Comparison of ENCODE assay signal across 35 mouse cellular contexts in the genomic region with DNA sequence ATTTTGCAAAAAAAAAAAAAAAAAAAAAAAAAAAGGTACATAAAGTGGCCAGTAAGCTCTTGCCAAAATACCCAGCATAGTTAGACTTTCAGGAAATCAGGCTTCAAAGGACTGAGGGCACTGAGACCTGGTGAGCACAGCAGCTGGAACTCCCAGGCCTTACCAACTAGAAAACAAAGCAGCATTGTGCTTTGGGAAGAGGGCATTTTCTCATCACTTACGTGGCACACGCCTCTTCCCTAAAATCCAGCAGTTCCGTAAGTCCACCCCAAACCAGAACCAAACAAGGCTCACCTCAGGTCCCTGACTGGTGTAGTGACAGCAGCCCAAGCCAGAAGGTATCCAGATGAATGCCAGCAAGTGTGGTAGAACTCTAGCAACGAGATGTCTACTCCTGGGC.
"Had no signal": no experiment of that assay in that cellular context is flagged by ENCODE, and none has a peak within 500 bp of the region (broad histone marks: within the 10 kb centered on the region; RNA-seq: fewer than 3 reads in every experiment).

No protein-coding gene starts in this region.

- H3K9ac ChIP-seq: heart, embryonic 12.5 days; heart, embryonic 13.5 days; heart, embryonic 15.5 days; hindbrain, embryonic 12.5 days; hindbrain, embryonic 13.5 days; hindbrain, embryonic 14.5 days; hindbrain, embryonic 15.5 days; intestine, embryonic 15.5 days; kidney, embryonic 15.5 days had no signal

- H3K9me3 ChIP-seq: heart, embryonic 10.5 days; heart, embryonic 12.5 days; heart, embryonic 13.5 days; heart, embryonic 15.5 days; hindbrain, embryonic 10.5 days; hindbrain, embryonic 12.5 days; hindbrain, embryonic 13.5 days; hindbrain, embryonic 15.5 days; intestine, embryonic 15.5 days; kidney, embryonic 15.5 days had no signal

- DNase-seq: heart, postnatal 10 days; heart, postnatal 14 days; heart, postnatal 36 days; heart, postnatal 4 days; kidney, adult 11 months; kidney, adult 18-20 months; kidney, adult 2 months; kidney, adult 8-10 months; kidney, adult 9 months; kidney, postnatal 10 days; kidney, postnatal 14 days; kidney, postnatal 25 days; kidney, postnatal 36 days; kidney, postnatal 4 days; layer of hippocampus, adult 9-11 months; layer of hippocampus, postnatal 36 days had no signal

- H3K27ac ChIP-seq: heart, embryonic 13.5 days; heart, embryonic 15.5 days; hindbrain, embryonic 10.5 days; hindbrain, embryonic 12.5 days; hindbrain, embryonic 13.5 days; hindbrain, embryonic 14.5 days; hindbrain, embryonic 15.5 days; hindbrain, postnatal 0 days; intestine, embryonic 15.5 days; kidney, embryonic 15.5 days; kidney, postnatal 0 days; layer of hippocampus, adult 2 months had no signal

- H3K27me3 ChIP-seq: heart, embryonic 12.5 days; heart, embryonic 13.5 days; heart, embryonic 15.5 days; hindbrain, embryonic 12.5 days; hindbrain, embryonic 13.5 days; hindbrain, embryonic 15.5 days; intestine, embryonic 15.5 days; kidney, embryonic 15.5 days had no signal

- ATAC-seq: hindbrain, embryonic 16.5 days; hindbrain, postnatal 0 days; inflammation-experienced regulatory T-cells, adult 6 months; intestine, embryonic 15.5 days; intestine, embryonic 16.5 days; intestine, postnatal 0 days had no signal

- H3K4me3 ChIP-seq: heart, embryonic 10.5 days; heart, embryonic 12.5 days; heart, embryonic 13.5 days; heart, embryonic 15.5 days; hindbrain, embryonic 10.5 days; hindbrain, embryonic 12.5 days; hindbrain, embryonic 13.5 days; hindbrain, embryonic 15.5 days; intestine, embryonic 15.5 days; kidney, embryonic 15.5 days; layer of hippocampus, adult 2 months had no signal

- H3K4me2 ChIP-seq: heart, embryonic 11.5 days; heart, embryonic 12.5 days; heart, embryonic 13.5 days; heart, embryonic 15.5 days; hindbrain, embryonic 12.5 days; hindbrain, embryonic 13.5 days; hindbrain, embryonic 14.5 days; hindbrain, embryonic 15.5 days; intestine, embryonic 15.5 days; kidney, embryonic 15.5 days had no signal
